Mouse (Mus musculus) olfactory bulb, adult 2 months (tissue): ENCODE data around the gene Grk5. TPM values are rescaled to one million over a fixed set of nuclear protein-coding genes. Genes with fewer than 3 reads are reported as not detected.
"Not testable (repeated sequence)": the region's sequence is repeated elsewhere in the genome, so short reads cannot be mapped to it uniquely, and the experiment has no call there.

ENCODE experiments used
- H3K27ac ChIP-seq: fragments of 200-500 bp; 2 replicates; pipeline ENCODE4 v1.5.1; 2012; ENCODE audit warnings: low read depth, low read length; ENCODE audit not compliant: insufficient read depth
- H3K4me1 ChIP-seq: fragments of 200-500 bp; 2 replicates; pipeline ENCODE4 v1.6.1; 2012; ENCODE audit warnings: low read length; ENCODE audit not compliant: control insufficient read depth, insufficient read depth
- H3K4me3 ChIP-seq: fragments of 200-500 bp; 2 replicates; pipeline ENCODE4 v1.5.1; 2012; ENCODE audit warnings: mild to moderate bottlenecking, low read depth, low read length, moderate library complexity; ENCODE audit not compliant: insufficient read depth
- CTCF ChIP-seq: fragments of 200-500 bp; IDR thresholded peaks from 2 replicates; pipeline ENCODE4 v1.5.1; 2012; ENCODE audit warnings: low read depth, mild to moderate bottlenecking, low read length, moderate library complexity; ENCODE audit not compliant: insufficient read depth
- POLR2A ChIP-seq: fragments of 200-500 bp; IDR thresholded peaks from 2 replicates; pipeline ENCODE4 v1.6.1; 2012; ENCODE audit warnings: mild to moderate bottlenecking, low read depth, low read length, moderate library complexity; ENCODE audit not compliant: insufficient read depth
- WGBS: fragments of 180-500 bp; shearing (Covaris S2); methylation state at CpG from one replicate; pipeline ENCODE4 v1.1.7; 2018; 5-methylcytosine and 5-hydroxymethylcytosine counted together
- polyA plus RNA-seq: library from polyadenylated mRNA; stranded (reverse); fragments of >200 nt; gene quantifications from 2 replicates; pipeline ENCODE4 v1.2.4, GENCODE M21; 2012; ENCODE audit warnings: low replicate concordance; ENCODE audit not compliant: missing spikeins, insufficient read depth, insufficient read length

The Grk5 gene
- polyA plus RNA-seq, 1 experiment: not detected

DNA sequence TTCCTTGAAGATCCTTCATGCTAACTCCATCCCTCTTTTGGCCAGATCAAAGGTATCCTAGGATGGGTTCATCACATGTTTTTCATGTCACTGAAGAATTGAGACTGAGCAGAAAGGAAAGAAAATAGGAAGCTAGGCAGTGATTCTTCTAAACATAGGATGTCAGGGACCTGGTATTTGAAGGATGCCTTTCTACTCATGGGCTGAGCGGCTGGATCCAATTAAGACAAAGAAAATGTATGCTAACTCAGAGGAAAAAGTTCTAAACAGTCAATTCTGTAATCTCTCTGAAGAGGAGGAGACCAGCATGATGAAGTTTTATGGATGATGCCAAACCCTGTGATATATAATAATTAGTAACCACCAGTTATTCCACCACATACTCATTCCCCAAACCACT lies 13.6 kb downstream of the Grk5 start:
- TF ChIP-seq POLR2A: no peak
- no peak for TF ChIP-seq CTCF
- Histone ChIP-seq H3K4me1 (no peaks in the 10 kb centered on the region), H3K4me3 (no peak overlapping the region), H3K27ac (no peak overlapping the region)
- 87% methylated on average over 1 of the region's 1 CpGs for WGBS

- 100% methylated on average over 1 of the region's 1 CpGs for WGBS
- Histone ChIP-seq H3K27ac (no peak overlapping the region), H3K4me1 (no peaks in the 10 kb centered on the region), H3K4me3 (no peak overlapping the region)
- no peak for TF ChIP-seq POLR2A
- no peak for TF ChIP-seq CTCF
Measured at GRCm38 (mm10) chr19:60903971-60904370, 14.4 kb downstream of the Grk5 start.

DNA sequence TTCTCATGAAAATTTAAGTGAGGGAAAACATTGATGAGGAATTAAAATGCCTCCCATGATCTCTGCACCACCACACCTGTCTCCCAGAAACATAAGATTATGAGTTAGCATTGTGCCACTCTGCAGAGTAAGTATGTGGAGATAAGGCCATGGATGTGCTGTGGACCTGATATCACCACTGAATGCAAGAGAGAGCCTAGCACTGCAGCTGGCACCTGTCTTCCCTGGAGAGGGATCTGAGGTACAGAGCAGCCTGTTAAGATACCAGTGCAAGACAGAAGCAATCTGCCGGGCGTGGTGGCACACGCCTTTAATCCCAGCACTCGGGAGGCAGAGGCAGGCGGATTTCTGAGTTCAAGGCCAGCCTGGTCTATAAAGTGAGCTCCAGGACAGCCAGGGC lies 15.9 kb downstream of the Grk5 start:
- H3K4me1 ChIP-seq: no peaks in the 10 kb centered on the region
- no peak overlapping the region for H3K4me3 ChIP-seq
- whole genome bisulfite sequencing: 97% methylated on average over 5 of the region's 5 CpGs
- no peak overlapping the region for H3K27ac ChIP-seq
- TF ChIP-seq POLR2A (no peak), CTCF (no peak)

- H3K27ac ChIP-seq: no peak overlapping the region
- H3K4me3 ChIP-seq: no peak overlapping the region
- H3K4me1 ChIP-seq: no peaks in the 10 kb centered on the region
- TF ChIP-seq POLR2A: no peak
- TF ChIP-seq CTCF: no peak
Measured at GRCm38 (mm10) chr19:60910304-60910703, 20.8 kb downstream of the Grk5 start.

DNA sequence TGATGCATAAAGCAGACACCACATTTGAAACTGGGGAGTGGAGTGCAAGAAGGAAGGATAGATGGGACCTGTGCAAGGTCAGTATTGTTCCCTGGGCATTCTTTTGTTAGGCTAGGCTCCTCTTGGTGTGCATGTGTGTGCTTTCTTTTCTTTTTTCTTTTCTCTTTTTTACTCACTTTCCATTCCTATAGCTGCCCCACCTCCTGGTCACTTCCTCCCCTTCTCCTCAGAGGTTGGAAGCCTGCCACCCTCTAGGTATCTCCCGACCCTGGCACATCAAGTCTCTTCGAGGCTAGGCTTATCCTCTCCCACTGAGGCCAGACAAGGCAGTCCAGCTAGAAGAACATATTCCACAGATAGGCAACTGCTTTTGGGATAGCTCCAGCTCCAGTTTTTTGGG lies 22.1 kb downstream of the Grk5 start:
- Histone ChIP-seq H3K4me3 (no peak overlapping the region), H3K4me1 (no peaks in the 10 kb centered on the region), H3K27ac (no peak overlapping the region)
- 64% methylated on average over 2 of the region's 2 CpGs for WGBS
- no peak for TF ChIP-seq CTCF
- no peak for TF ChIP-seq POLR2A

DNA sequence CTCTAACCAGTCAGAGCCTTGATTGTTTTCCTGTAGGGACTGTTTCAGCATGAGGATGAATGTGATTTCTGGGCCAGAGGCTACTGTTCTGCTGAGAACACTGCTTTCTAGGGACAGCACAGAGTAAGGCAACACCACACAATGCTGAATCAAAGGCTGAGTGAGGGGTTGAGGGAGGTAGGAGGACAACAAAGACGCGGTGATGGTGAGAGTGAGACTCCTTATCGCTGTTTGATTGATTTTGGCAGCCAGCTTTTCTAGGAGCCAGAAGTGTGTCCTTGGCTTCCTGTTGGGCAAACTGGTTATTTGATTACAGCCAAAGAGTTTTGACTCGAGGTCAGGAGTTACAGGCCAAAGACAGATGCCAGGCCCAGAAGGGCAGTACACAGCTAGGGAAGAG lies 25.7 kb downstream of the Grk5 start:
- no peak for TF ChIP-seq POLR2A
- no peak for TF ChIP-seq CTCF
- Histone ChIP-seq H3K27ac (no peak overlapping the region), H3K4me3 (no peak overlapping the region), H3K4me1 (no peaks in the 10 kb centered on the region)
- 64% methylated on average over 4 of the region's 4 CpGs for WGBS

DNA sequence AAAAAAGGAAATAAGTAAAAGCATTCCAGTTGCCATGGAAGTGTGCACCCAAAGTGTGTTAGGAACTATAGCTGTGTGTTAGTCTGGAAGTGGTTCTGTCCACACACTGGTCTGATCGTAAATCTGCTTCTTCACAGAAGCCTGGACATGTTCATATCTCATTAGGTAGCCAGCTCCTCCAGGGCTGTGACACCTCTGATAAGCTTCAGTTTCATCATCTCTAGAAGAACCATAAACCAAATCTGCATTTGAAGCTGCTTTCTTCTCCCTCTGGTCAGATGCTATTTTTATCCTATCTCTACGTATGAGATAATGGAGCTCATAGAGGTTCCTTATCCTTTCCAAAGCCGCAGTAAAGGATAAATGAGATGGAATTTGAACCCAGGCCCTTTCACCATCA lies 26.3 kb downstream of the Grk5 start:
- Histone ChIP-seq H3K4me1 (no peaks in the 10 kb centered on the region), H3K27ac (no peak overlapping the region), H3K4me3 (no peak overlapping the region)
- TF ChIP-seq CTCF: no peak
- no peak for TF ChIP-seq POLR2A
- WGBS: 76% methylated on average over 3 of the region's 3 CpGs

DNA sequence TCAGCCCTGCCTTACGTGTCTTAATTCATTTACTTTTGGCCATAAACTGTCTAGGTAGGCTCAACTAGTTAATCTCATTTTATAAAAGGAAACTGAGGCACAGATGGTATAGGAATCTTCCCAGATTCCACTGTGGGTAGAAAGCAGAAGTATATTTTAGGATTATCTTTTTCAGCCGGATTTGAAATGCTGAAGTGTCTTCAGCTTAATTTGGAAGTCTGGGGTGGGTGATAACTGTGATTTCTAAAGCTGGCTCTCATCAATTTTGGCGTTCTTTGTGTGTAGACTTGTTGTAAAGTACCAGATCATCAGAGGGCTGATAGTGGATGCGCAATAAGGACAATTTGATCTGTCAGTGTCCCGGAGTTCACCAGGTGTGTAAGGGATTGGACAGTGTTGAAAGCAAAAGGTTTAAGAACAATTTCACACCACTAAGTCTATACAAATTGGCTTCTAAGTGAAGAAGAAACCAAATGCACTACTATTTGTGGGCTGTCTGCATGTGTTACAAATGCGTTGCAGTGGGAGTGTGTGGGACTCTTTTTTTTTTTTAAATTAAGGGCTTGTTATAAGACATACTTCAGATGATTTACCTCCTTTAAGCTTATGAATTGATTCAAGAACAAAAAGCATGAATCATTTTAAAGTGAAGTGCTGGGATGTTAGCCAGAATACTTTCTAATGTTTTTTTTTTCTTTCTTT lies 27.5 kb downstream of the Grk5 start:
- Histone ChIP-seq H3K27ac (no peak overlapping the region), H3K4me3 (no peak overlapping the region)
- WGBS: 70% methylated on average over 6 of the region's 6 CpGs

GRCm38 (mm10) chr19:60924534-60924933 lies 35.0 kb downstream of the Grk5 start:
- not testable (repeated sequence) for H3K27ac ChIP-seq, H3K4me3 ChIP-seq, H3K4me1 ChIP-seq

More for the DNA sequence above, 27.5 kb downstream of the Grk5 start:
- TF ChIP-seq CTCF: no peak
- TF ChIP-seq POLR2A: no peak
- 0 out of 2 replicates have a peak, but pooled peaks cover under 1% of the 10 kb centered on the region for H3K4me1 ChIP-seq

- no peak for TF ChIP-seq POLR2A
- TF ChIP-seq CTCF: no peak
- no peak overlapping the region for H3K4me3 ChIP-seq
- no peaks in the 10 kb centered on the region for H3K4me1 ChIP-seq
- no peak overlapping the region for H3K27ac ChIP-seq
Measured at GRCm38 (mm10) chr19:60935001-60935400, 45.5 kb downstream of the Grk5 start.

DNA sequence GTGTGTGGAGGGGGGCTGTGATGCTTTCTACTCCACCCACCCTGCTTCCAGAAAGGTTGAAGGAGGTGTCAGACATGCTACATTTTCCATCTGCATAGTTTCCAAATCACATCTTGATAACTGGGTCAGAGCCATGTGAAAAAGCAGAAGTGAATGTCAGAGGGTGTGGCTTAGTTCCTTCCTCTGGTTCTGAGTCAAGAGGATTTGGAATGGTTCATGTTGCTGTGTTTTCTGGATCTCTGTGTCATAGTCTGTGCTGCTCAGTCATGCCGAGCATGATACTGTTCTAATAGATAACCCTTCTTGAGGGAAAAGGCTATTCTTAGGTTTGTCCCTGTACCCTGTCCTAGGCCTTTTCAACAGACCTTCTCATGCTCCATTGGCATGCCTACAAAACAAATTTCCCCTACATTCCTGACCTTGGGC lies 50.4 kb downstream of the Grk5 start:
- Histone ChIP-seq H3K4me1 (no peaks in the 10 kb centered on the region), H3K4me3 (no peak overlapping the region), H3K27ac (no peak overlapping the region)
- WGBS: 47% methylated on average over 1 of the region's 1 CpGs
- no peak for TF ChIP-seq POLR2A
- TF ChIP-seq CTCF: no peak
